Mouse (Mus musculus) heart, adult 10 weeks (tissue): ENCODE measurements around the gene Mto1. TPM values are rescaled to one million over a fixed set of nuclear protein-coding genes. Genes with fewer than 3 reads are reported as not detected.

Source experiments
- polyA plus RNA-seq: library from polyadenylated mRNA; stranded (reverse); fragments of 350-450 nt; fragmentation: Illumina TruSeq; extraction: RNeasy Lipid Tissue Mini Kit (QIAGEN cat#74804); gene quantifications from one replicate; pipeline ENCODE4 v1.2.3, GENCODE M21; 2014; ENCODE audit warnings: low read depth, low replicate concordance

Mto1 gene
- 30.0 TPM for polyA plus RNA-seq

DNA sequence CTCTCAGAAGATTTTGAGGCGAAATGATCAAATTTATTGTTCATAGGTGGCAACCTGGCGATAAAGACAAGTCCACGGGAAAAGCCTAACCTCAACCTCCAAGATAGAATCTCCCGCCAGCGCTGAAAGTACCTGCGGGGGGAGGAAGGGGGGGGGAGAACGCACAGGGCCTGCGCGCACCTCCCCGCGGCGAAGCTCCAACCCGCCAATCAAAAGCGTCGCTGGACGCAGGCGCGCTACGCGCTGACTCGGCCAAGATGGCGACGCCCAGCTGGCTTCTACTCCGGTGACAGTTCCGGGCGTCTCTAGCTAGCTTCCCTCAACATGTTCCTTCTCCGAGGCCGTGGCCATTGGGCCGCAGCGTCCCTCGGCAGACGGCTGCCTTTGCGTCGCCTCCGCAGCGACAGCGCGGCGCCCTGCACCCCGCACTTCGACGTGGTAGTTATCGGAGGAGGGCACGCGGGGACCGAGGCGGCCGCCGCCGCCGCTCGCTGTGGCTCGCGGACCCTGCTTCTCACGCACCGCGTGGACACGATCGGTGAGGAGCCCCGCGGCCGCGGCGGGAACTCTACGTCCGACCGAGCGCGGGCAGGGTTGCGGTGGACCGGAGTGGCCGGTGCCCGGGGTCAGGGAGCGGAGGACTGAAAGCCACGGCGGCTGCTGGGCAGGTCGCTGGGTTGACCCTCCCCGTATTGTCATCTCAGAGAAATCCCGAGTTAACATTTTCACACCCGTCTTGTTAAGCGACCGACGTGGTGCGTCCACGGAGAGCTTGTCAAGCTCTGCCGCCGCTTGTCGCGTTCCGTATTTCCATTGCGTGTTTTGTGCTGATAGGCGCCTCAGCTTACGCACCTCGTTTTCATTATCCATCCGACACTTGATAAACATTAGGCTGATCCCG, at the start of gene Mto1, which contains the start of gene Gm17324:
Gene Mto1 (plus strand): TSS at position 236 of the 901 bp plus-strand sequence.
Gene Gm17324 (minus strand): TSS at position 814 of the 901 bp plus-strand sequence.

DNA sequence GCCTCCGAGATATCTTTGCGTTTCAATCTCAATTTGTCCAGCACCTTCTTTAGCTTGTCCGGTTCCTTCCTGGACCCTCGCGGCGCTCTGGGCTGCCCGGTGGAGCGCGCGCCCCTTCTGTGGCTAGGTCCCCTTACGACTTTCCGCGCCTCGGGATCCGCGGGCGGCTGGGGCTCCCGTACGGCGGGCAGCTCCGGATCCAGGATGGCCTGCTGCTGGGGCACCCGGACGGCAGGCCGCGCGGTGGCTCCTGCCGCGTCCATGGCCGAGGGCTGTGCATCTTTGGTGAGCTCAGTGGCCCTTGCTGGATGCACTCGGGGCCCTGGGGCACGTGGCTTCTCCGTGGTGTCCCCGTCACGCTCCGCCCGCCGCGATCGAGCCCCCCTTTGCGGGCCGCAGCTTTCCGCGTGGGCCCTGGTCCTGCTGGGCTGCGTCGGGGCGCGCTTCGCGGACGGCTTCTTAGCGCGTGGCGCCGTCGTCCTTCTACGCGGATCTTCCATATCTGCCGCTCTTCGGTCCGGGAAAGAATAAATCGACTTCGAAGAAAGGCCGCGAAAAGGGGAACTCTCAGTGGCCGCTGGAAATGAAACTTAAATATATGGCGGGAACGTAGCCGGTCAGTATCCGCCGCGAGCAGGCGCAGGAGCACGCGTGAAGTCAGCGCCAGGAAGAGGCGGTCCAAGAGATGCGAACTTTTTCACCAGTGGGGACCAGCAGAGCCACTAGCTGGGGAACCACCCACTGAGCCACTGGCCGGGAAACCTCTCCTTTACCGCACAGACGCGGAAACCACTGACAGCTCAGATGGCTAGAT, 5.2 kb upstream of the Mto1 start, which contains the start of gene Cgas:
Gene Cgas (minus strand): TSS at position 659 of the 814 bp plus-strand sequence.

DNA sequence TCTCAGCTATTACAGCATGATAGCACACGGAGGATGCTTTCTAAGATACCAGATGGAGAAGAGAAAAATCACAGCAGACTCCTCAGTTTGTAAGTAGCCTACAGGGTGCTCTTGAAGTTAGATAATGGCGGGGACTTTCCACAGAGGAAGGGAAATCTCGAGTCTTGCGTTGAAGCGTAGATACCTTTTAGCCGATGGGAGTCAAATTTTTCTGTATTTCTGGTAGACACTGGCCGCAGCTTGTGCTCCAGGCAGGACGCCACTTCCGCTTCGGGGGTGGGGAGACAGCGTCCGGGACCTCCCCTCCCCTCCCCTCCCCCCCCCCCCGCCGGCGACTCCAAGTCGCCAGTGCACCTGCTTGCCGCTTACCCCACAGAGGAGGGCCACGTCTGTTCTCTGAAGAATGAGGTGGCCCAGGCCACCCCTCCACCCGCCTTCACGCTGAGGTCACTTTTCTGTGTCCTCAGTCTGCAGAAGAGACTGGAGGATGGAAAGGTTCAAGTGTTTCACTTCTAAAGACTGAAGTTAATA, 40.9 kb downstream of the Mto1 start, which contains the start of gene Eef1a1:
Gene Eef1a1 (minus strand): TSS at position 262 of the 531 bp plus-strand sequence.

Other genes starting within 250 kb of the Mto1 start
- gene Gsta1, start 217.6 kb upstream of the Mto1 start, polyA plus RNA-seq, result 8.0 TPM
- 5.5 TPM for gene Gm3776, start 191.1 kb upstream of the Mto1 start, polyA plus RNA-seq
- gene Gm10639, start 158.3 kb upstream of the Mto1 start, polyA plus RNA-seq, result not detected
- gene Omt2a, start 133.4 kb upstream of the Mto1 start, polyA plus RNA-seq, result not detected
- not detected for gene Omt2b, start 120.6 kb upstream of the Mto1 start, polyA plus RNA-seq
- gene Gsta2, start 92.4 kb upstream of the Mto1 start, polyA plus RNA-seq, result not detected
- gene Dppa5a, start 80.0 kb upstream of the Mto1 start, polyA plus RNA-seq, result not detected
- not detected for gene Ooep, start 69.5 kb upstream of the Mto1 start, polyA plus RNA-seq
- gene Ddx43, start 52.4 kb upstream of the Mto1 start, polyA plus RNA-seq, result not detected
- gene Cgas, start 5.0 kb upstream of the Mto1 start, polyA plus RNA-seq, result 0.58 TPM
- not detected for gene Gm17324, start 578 bp downstream of the Mto1 start, polyA plus RNA-seq
- 1,325 TPM for gene Eef1a1, start 40.9 kb downstream of the Mto1 start, polyA plus RNA-seq
- gene Slc17a5, start 139.8 kb downstream of the Mto1 start, polyA plus RNA-seq, result 5.2 TPM
- 1.1 TPM for gene Cd109, start 167.3 kb downstream of the Mto1 start, polyA plus RNA-seq